ENCODE assay signal across 8 mouse cellular contexts in the genomic region with DNA sequence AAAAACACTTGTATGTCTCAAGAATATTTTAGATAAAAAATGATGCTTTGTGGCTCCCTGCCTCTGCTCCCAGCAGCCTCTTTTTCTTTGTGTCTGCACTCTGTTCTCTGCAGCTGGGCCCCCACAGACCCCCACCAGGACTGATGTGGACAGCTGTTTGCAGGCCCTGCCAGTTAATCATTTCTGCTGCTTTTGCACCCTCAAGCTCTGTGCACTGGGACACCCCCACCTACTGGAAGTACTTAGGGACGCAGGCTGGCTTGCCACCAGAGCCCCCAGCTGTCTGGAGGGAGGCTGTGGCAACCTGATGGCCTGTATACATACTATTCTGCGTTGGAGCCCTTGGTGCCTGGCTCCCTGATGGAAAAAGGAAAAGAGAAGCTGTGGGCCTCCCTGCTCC. TPM values are rescaled to one million over a fixed set of nuclear protein-coding genes. Genes with fewer than 3 reads are reported as not detected.
DNase-seq lines count a peak whose midpoint lies in the region; ATAC-seq and TF ChIP-seq lines count a peak whose summit lies in the region.

No protein-coding gene starts in this region.

- H3K27me3 ChIP-seq in heart, embryonic 15.5 days, result no peaks in the 10 kb centered on the region
- no peaks in the 10 kb centered on the region for H3K27me3 ChIP-seq in liver, embryonic 14.5 days (ENCODE audit: control insufficient read depth, insufficient read depth, low read length)
- H3K27me3 ChIP-seq in stomach, embryonic 15.5 days (replicated peaks), result no peaks in the 10 kb centered on the region

- H3K4me3 ChIP-seq in heart, embryonic 15.5 days, result no peak overlapping the region
- no peak overlapping the region for H3K4me3 ChIP-seq in liver, embryonic 14.5 days (ENCODE audit: insufficient read depth in 1 of 2, low read depth in 2 of 2, low read length in 2 of 2)
- no peak overlapping the region for H3K4me3 ChIP-seq in stomach, embryonic 15.5 days (replicated peaks)

- peak; percentile 40 for TF ChIP-seq CTCF in liver, embryonic 14.5 days (IDR thresholded peaks at IDR 0.05; ENCODE audit: low read depth)

- no peak overlapping the region for H3K4me2 ChIP-seq in heart, embryonic 15.5 days
- H3K4me2 ChIP-seq in liver, embryonic 14.5 days (ENCODE audit: low read depth), result no peak overlapping the region
- no peak overlapping the region; the same call in 1 of the 2 replicates for H3K4me2 ChIP-seq in stomach, embryonic 15.5 days

- no peak overlapping the region for H3K9ac ChIP-seq in heart, embryonic 15.5 days
- H3K9ac ChIP-seq in liver, embryonic 14.5 days (replicated peaks), result no peak overlapping the region
- H3K9ac ChIP-seq in stomach, embryonic 15.5 days, result no peak overlapping the region

- 0 out of 2 replicates have a peak, but pooled peaks have one; percentile 54 for ATAC-seq in heart, embryonic 15.5 days (replicated peaks; ENCODE audit: insufficient number of reproducible peaks, insufficient read depth, low FRiP score, low read depth)
- ATAC-seq in liver, embryonic 14.5 days (ENCODE audit: insufficient read depth), result no peak
- ATAC-seq in stomach, embryonic 15.5 days (ENCODE audit: insufficient read depth, low FRiP score, low read depth), result peak; percentile 40; the same call in 1 of the 2 replicates

- H3K9me3 ChIP-seq in heart, embryonic 15.5 days (replicated peaks), result no peaks in the 10 kb centered on the region
- no peaks in the 10 kb centered on the region for H3K9me3 ChIP-seq in liver, embryonic 14.5 days (ENCODE audit: control insufficient read depth, low read length)
- H3K9me3 ChIP-seq in stomach, embryonic 15.5 days, result no peaks in the 10 kb centered on the region

- 26% methylated on average over 2 of the region's 2 CpGs for WGBS in heart, embryonic 15.5 days
- WGBS in liver, embryonic 14.5 days (ENCODE audit: insufficient replicate concordance), result 19% methylated on average over 2 of the region's 2 CpGs
- 7% methylated on average over 2 of the region's 2 CpGs for WGBS in stomach, embryonic 15.5 days

- peak; percentile 50 to 57 for DNase-seq in layer of hippocampus, postnatal 10 days (ENCODE audit: low spot score in 2 of 2)
- DNase-seq in layer of hippocampus, adult 8-10 months (ENCODE audit: low spot score in 2 of 2), result no peak
- DNase-seq in embryo, embryonic 10.5 days (ENCODE audit: low spot score), result peak; percentile 76
- DNase-seq in liver, embryonic 14.5 days (ENCODE audit: low read depth in 3 of 3, low spot score in 3 of 3), result no peak
- DNase-seq in layer of hippocampus, postnatal 25 days (ENCODE audit: extremely low spot score in 1 of 2, low spot score in 1 of 2), result no peak
- DNase-seq in thymus, postnatal 10 days (ENCODE audit: low spot score in 2 of 2), result no peak

- no peaks in the 10 kb centered on the region for H3K36me3 ChIP-seq in heart, embryonic 15.5 days
- no peaks in the 10 kb centered on the region for H3K36me3 ChIP-seq in liver, embryonic 14.5 days (replicated peaks; ENCODE audit: control insufficient read depth, insufficient read depth, low read depth)
- no peaks in the 10 kb centered on the region; the same call in 1 of the 2 replicates for H3K36me3 ChIP-seq in stomach, embryonic 15.5 days

- TF ChIP-seq EP300 in liver, embryonic 14.5 days (IDR thresholded peaks at IDR 0.05; ENCODE audit: low read depth), result no peak

- H3K4me1 ChIP-seq in heart, embryonic 15.5 days (replicated peaks), result peaks cover 18% of the 10 kb centered on the region
- H3K4me1 ChIP-seq in liver, embryonic 14.5 days (replicated peaks; ENCODE audit: control insufficient read depth in 2 of 2, insufficient read depth in 2 of 2, low read length in 1 of 2), result no peaks in the 10 kb centered on the region; a peak in 1 of 4 replicates
- peaks cover 33% of the 10 kb centered on the region for H3K4me1 ChIP-seq in stomach, embryonic 15.5 days

- peak overlapping the region; percentile 25; the same call in 1 of the 2 replicates for H3K27ac ChIP-seq in heart, embryonic 15.5 days
- no peak overlapping the region for H3K27ac ChIP-seq in liver, embryonic 14.5 days
- peak overlapping the region; percentile 79 for H3K27ac ChIP-seq in stomach, embryonic 15.5 days

RNA-seq across cellular contexts. Expression of gene Tshz3, which starts 11.3 kb away (rescaled TPM):
- total RNA-seq in layer of hippocampus, postnatal 10 days (2021), result 10 to 100 TPM; 20.0 to 25.9 TPM
- 10 to 100 TPM; 20.2 to 23.5 (median 21.8) TPM for total RNA-seq in layer of hippocampus, adult 8-10 months (2022)
- polyA plus RNA-seq in heart, embryonic 15.5 days (2015; fragmentation: Nextera tagmentation; extraction: Ambion mirVana), result 2.4 TPM in 2 replicates
- 0.40 and 0.48 TPM in 2 replicates for polyA plus RNA-seq in liver, embryonic 14.5 days (2012; rRNA removed)
- 0.33 and 0.34 TPM in 2 replicates for polyA plus RNA-seq in liver, embryonic 14.5 days (2014; fragmentation: Nextera tagmentation; extraction: Ambion mirVana)
- polyA plus RNA-seq in stomach, embryonic 15.5 days (2015; fragmentation: Nextera tagmentation; extraction: Ambion mirVana), result 14.3 and 16.2 TPM in 2 replicates
- total RNA-seq in layer of hippocampus, postnatal 25 days (2021), result 10 to 100 TPM; 10.1 to 14.3 TPM

Comparison
In these comparisons a context has a peak if more than half of its experiments do, and no peak if none do; other contexts are left out.
1. DNase-seq: peak in layer of hippocampus, postnatal 10 days (2 of 2) and embryo, embryonic 10.5 days (single experiment); none in layer of hippocampus, adult 8-10 months (0 of 2), liver, embryonic 14.5 days (0 of 3), layer of hippocampus, postnatal 25 days (0 of 2) and thymus, postnatal 10 days (0 of 2).